Mouse (Mus musculus) kidney, embryonic 14.5 days (tissue): ENCODE measurements around the gene Arhgap33. TPM values are rescaled to one million over a fixed set of nuclear protein-coding genes. Genes with fewer than 3 reads are reported as not detected.

Experiments
- ATAC-seq: fragments of 200-750 bp; cut with Nextera tagmentation; 2 replicates; pipeline ENCODE4 v1.8.0; 2017; ENCODE audit warnings: moderate number of reproducible peaks, mild to moderate bottlenecking, moderate TSS enrichment, moderate library complexity; ENCODE audit not compliant: low FRiP score, low TSS enrichment
- H3K27ac ChIP-seq: fragments of 300-500 bp; sonication (generic); 2 replicates; pipeline ENCODE4 v1.5.1; 2014; ENCODE audit warnings: low read depth, mild to moderate bottlenecking, low read length, moderate library complexity, mixed read lengths
- H3K27me3 ChIP-seq: fragments of 300-500 bp; sonication (generic); 2 replicates; pipeline ENCODE4 v1.6.1; 2014; ENCODE audit warnings: mild to moderate bottlenecking, low read length; ENCODE audit not compliant: control insufficient read depth, insufficient read depth
- H3K36me3 ChIP-seq: fragments of 300-500 bp; sonication (generic); 2 replicates; pipeline ENCODE4 v1.6.1; 2014; ENCODE audit warnings: low read length, mixed read lengths; ENCODE audit not compliant: control insufficient read depth, insufficient read depth
- H3K4me1 ChIP-seq: fragments of 300-500 bp; sonication (generic); 2 replicates; pipeline ENCODE4 v1.6.1; 2014; ENCODE audit warnings: low read length, mixed read lengths; ENCODE audit not compliant: control insufficient read depth, insufficient read depth
- H3K4me2 ChIP-seq: fragments of 300-500 bp; sonication (generic); replicated peaks from 2 replicates; pipeline ENCODE4 v1.6.1; 2014; ENCODE audit warnings: low read depth, mild to moderate bottlenecking, low read length
- H3K4me3 ChIP-seq: fragments of 300-500 bp; sonication (generic); 2 replicates; pipeline ENCODE4 v1.5.1; 2014; ENCODE audit warnings: mild to moderate bottlenecking, low read length
- H3K9ac ChIP-seq: fragments of 300-500 bp; sonication (generic); 2 replicates; pipeline ENCODE4 v1.6.1; 2014; ENCODE audit warnings: low read depth, mild to moderate bottlenecking, low read length, moderate library complexity
- H3K9me3 ChIP-seq: fragments of 300-500 bp; sonication (generic); 2 replicates; pipeline ENCODE4 v1.6.1; 2016; ENCODE audit warnings: low read length; ENCODE audit not compliant: control insufficient read depth
- WGBS: fragments of 180-500 bp; shearing (Covaris S2); extraction: QIAGEN DNeasy Blood & Tissue Kit; methylation state at CpG from one replicate; pipeline ENCODE4 v1.1.7; 2014; 5-methylcytosine and 5-hydroxymethylcytosine counted together
- polyA plus RNA-seq: library from polyadenylated mRNA; unstranded; fragments of >200 nt; fragmentation: Nextera tagmentation; extraction: Ambion mirVana; gene quantifications from 2 replicates; pipeline ENCODE4 v1.2.1, GENCODE M21; 2014

Gene Arhgap33
- polyA plus RNA-seq, 1 experiment from 2014 or later: 17.3 TPM

GRCm38 (mm10) chr7:30540572-30540971 lies 5.7 kb upstream of the Arhgap33 start:
- Histone ChIP-seq H3K4me2 (no peak overlapping the region), H3K9ac (no peak overlapping the region), H3K27me3 (no peaks in the 10 kb centered on the region), H3K4me1 (0 out of 2 replicates have a peak, but pooled peaks cover under 1% of the 10 kb centered on the region), H3K36me3 (peaks cover 44% of the 10 kb centered on the region), H3K4me3 (no peak overlapping the region), H3K9me3 (no peaks in the 10 kb centered on the region), H3K27ac (no peak overlapping the region)
- no peak for ATAC-seq
- WGBS: 89% methylated on average over 7 of the region's 7 CpGs

DNA sequence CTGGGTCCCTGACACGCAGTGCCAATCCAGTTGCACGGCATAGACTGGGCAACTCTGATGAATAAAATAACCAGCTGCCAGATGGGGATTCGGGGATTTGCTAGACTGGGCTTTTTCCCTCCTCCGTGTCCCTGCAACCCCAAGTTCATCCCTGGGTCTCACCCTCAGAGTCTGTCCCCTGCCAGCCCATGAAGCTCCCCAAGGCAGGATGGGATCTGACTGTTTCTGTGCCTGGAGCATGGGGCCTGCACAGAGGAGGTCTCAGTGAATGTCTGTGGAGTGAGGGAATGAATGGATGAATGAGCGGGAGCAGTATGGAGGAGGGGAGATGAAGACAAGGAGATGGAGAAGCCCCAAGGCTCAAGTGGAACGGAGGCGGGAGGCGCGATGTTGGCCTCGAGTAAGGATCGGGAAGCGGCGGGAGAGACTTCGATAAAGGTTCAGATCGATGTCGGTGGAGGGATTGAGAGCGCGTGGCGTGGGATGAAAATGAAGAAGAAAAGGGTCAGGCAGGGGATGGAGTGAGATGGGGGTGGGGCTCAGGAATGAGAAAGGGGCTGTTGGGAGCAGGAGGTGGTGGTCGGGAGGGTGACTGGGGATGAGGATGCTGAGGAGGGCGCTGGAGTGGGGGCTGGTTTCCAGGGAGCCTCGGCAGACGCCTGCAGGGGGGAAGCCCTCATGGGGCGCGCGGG lies 773 bp downstream of the Arhgap33 start:
- Histone ChIP-seq H3K36me3 (peaks cover 36% of the 10 kb centered on the region), H3K4me1 (peaks cover 18% of the 10 kb centered on the region), H3K9ac (peak overlapping the region; percentile 78), H3K4me2 (peak overlapping the region; percentile 92), H3K27ac (peak overlapping the region; percentile 47), H3K4me3 (peak overlapping the region; percentile 73), H3K9me3 (no peaks in the 10 kb centered on the region), H3K27me3 (no peaks in the 10 kb centered on the region)
- peak; percentile 47 for ATAC-seq
- WGBS: 10% methylated on average over 25 of the region's 26 CpGs

GRCm38 (mm10) chr7:30532931-30533330 lies 1.9 kb downstream of the Arhgap33 start:
- H3K4me3 ChIP-seq: 0 out of 2 replicates have a peak overlapping the region, but pooled peaks have one; percentile 73
- no peak overlapping the region for H3K27ac ChIP-seq
- no peak overlapping the region for H3K4me2 ChIP-seq
- peaks cover 43% of the 10 kb centered on the region for H3K36me3 ChIP-seq
- WGBS: 43% methylated on average over 8 of the region's 8 CpGs
- H3K9me3 ChIP-seq: no peaks in the 10 kb centered on the region
- H3K4me1 ChIP-seq: peaks cover 18% of the 10 kb centered on the region
- H3K27me3 ChIP-seq: no peaks in the 10 kb centered on the region
- H3K9ac ChIP-seq: peak overlapping the region; percentile 28; the same call in 1 of the 2 replicates
- no peak for ATAC-seq

- no peak overlapping the region for H3K9ac ChIP-seq
- H3K27me3 ChIP-seq: no peaks in the 10 kb centered on the region
- H3K4me1 ChIP-seq: peaks cover 25% of the 10 kb centered on the region
- 77% methylated on average over 9 of the region's 9 CpGs for WGBS
- H3K36me3 ChIP-seq: peaks cover 50% of the 10 kb centered on the region
- no peaks in the 10 kb centered on the region for H3K9me3 ChIP-seq
- H3K27ac ChIP-seq: no peak overlapping the region
- no peak overlapping the region for H3K4me3 ChIP-seq
- no peak overlapping the region for H3K4me2 ChIP-seq
- ATAC-seq: no peak
Observed at GRCm38 (mm10) chr7:30531291-30531815, 3.5 kb downstream of the Arhgap33 start.

DNA sequence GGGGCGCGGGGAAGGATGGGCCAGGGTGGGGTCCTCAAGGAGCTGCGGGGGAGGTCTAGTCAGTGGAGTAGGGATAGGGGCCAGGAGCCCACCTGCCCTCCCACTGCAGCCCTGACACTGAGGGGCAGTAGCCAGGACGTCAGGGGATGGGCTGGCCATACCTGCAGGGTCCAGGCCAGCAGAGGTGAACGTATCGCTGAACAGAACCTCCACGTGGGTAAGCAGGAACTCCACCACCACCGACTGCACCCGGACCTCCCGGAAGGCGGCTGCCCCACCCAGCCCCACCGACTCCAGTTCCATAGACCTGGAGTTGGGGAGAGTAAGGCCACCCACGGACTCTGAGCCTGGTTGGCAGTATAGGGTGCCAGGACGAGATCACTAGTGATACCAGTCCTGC lies 7.9 kb downstream of the Arhgap33 start:
- H3K4me3 ChIP-seq: no peak overlapping the region
- 71% methylated on average over 14 of the region's 14 CpGs for WGBS
- no peak overlapping the region for H3K9ac ChIP-seq
- H3K36me3 ChIP-seq: peaks cover 67% of the 10 kb centered on the region
- peaks cover 17% of the 10 kb centered on the region for H3K4me1 ChIP-seq
- no peaks in the 10 kb centered on the region for H3K9me3 ChIP-seq
- no peak for ATAC-seq
- H3K4me2 ChIP-seq: no peak overlapping the region; the same call in 1 of the 2 replicates
- no peaks in the 10 kb centered on the region for H3K27me3 ChIP-seq
- no peak overlapping the region for H3K27ac ChIP-seq

DNA sequence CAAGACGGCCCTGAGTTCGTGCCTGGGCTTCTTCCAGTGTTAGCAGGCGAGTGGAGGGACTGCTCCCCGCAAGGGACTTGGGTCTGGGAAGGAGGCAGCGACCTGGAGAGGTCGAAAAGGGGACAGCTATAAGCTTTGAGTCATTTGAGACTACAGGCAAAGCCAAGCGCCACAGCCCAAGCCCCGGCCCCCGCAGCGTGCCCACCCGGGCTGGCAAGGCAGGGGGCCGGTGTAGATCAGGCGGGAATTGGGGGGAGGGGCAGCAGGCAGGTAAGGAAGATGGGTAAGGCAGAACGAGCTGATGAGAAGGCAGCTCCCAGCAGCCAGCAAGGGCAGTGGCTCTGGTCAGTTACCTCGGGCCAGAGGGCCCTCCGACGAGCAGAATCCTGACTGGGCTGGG lies 8.5 kb downstream of the Arhgap33 start:
- Histone ChIP-seq H3K9me3 (no peaks in the 10 kb centered on the region), H3K27ac (peak overlapping the region; percentile 70), H3K9ac (peak overlapping the region; percentile 25; the same call in 1 of the 2 replicates), H3K4me1 (peaks cover 17% of the 10 kb centered on the region), H3K27me3 (no peaks in the 10 kb centered on the region), H3K36me3 (peaks cover 61% of the 10 kb centered on the region), H3K4me3 (0 out of 2 replicates have a peak overlapping the region, but pooled peaks have one; percentile 8), H3K4me2 (peak overlapping the region; percentile 30)
- WGBS: 11% methylated on average over 17 of the region's 17 CpGs
- ATAC-seq: no peak; the same call in 1 of the 2 replicates

DNA sequence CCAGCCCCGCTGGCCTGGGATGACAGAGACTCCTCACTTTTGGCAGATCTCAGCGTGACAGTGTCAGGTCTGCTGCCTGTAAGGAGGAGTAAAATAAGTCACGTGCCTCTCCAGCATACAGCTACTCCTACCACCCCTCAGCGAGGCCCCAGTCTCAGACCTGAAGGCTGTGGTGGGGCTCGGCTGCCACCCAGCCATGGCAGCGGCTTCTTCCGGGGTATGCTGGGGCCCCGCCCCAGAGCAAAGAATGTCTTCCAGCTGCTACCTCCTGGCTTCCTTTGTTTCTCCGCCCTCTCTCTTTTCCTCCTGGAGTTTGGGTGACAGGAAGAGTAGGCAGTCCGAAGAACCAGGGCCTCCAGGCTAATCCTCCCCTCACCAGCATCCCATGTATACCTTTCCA lies 8.9 kb downstream of the Arhgap33 start:
- H3K27ac ChIP-seq: peak overlapping the region; percentile 70
- peak; percentile 33; the same call in 1 of the 2 replicates for ATAC-seq
- H3K4me2 ChIP-seq: peak overlapping the region; percentile 30
- no peaks in the 10 kb centered on the region for H3K27me3 ChIP-seq
- peaks cover 59% of the 10 kb centered on the region for H3K36me3 ChIP-seq
- 22% methylated on average over 10 of the region's 10 CpGs for WGBS
- H3K9me3 ChIP-seq: no peaks in the 10 kb centered on the region
- peak overlapping the region; percentile 25; the same call in 1 of the 2 replicates for H3K9ac ChIP-seq
- H3K4me3 ChIP-seq: 0 out of 2 replicates have a peak overlapping the region, but pooled peaks have one; percentile 8
- H3K4me1 ChIP-seq: peaks cover 17% of the 10 kb centered on the region

DNA sequence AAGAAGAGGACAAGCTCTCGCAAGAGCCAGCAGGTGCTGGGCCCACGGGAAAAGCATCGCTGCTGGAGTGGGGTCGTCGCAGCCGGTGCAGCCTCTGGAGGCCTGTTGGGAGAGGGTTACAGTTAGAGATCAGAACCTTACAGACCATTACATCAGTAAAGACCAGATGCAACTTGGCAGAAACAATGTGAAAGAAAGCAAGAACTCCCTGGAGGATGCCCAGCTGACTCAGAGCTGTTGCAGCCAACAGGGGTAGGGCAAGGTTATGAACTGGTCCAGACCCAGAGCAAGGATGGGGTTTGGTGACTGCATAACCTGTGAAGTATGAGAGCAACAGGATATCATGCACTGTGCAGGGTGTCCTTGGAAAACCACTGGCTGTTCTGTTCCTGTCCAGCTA lies 10.4 kb downstream of the Arhgap33 start:
- no peak overlapping the region for H3K4me2 ChIP-seq
- 85% methylated on average over 6 of the region's 6 CpGs for WGBS
- H3K4me3 ChIP-seq: no peak overlapping the region
- H3K4me1 ChIP-seq: peaks cover 17% of the 10 kb centered on the region
- H3K27ac ChIP-seq: no peak overlapping the region; the same call in 1 of the 2 replicates
- no peak for ATAC-seq
- H3K9me3 ChIP-seq: no peaks in the 10 kb centered on the region
- H3K9ac ChIP-seq: no peak overlapping the region
- H3K27me3 ChIP-seq: no peaks in the 10 kb centered on the region
- H3K36me3 ChIP-seq: peaks cover 45% of the 10 kb centered on the region

GRCm38 (mm10) chr7:30522871-30523270 lies 12.0 kb downstream of the Arhgap33 start:
- H3K27me3 ChIP-seq: no peaks in the 10 kb centered on the region
- H3K4me2 ChIP-seq: no peak overlapping the region
- ATAC-seq: peak; percentile 21; the same call in 1 of the 2 replicates
- peak overlapping the region; percentile 38; the same call in 1 of the 2 replicates for H3K27ac ChIP-seq
- 54% methylated on average over 10 of the region's 10 CpGs for WGBS
- H3K9ac ChIP-seq: no peak overlapping the region
- H3K4me1 ChIP-seq: peaks cover 17% of the 10 kb centered on the region
- peaks cover 29% of the 10 kb centered on the region for H3K36me3 ChIP-seq
- H3K4me3 ChIP-seq: no peak overlapping the region
- no peaks in the 10 kb centered on the region for H3K9me3 ChIP-seq
